Mouse (Mus musculus) mouse trophoblast stem cell (cell line): ENCODE data around the gene Fah.

Experiments used
- in situ Hi-C, 2 experiments: fragments of 300-500 bp; cut with MseI, MboI; formaldehyde crosslinking; loops; 2 replicates in 1 of 2; 3 replicates in 1 of 2; pipeline ENCODE4 v1.15.1; 2025

Fah gene

DNA sequence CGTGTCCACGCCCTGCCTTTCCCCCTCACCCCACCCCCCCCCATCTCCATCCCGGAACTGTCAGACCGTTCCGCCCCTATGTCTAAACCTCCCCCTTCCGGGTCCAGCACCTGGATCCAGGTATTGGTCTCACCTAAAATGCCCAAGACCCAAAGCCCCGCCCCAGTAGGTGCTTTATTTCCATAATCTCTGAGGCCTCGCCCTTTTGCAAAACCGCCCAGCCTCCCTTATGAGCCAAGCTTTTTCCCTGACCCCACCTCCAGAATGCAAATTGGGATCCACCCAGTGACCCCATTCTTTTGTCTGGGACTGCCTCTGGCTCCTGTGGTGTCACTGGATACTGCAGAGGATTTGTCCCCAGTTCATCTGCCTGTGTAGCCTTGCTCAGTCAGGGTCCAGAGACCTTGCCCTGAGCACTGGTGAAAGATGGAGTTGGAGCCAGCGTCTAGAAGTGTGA, at the start of gene Fah:
TSS of gene Fah (minus strand) at position 430 of the 457 bp plus-strand sequence.
- in situ Hi-C loops = no loop called here

GRCm38 (mm10) chr7:84652740-84653139, 46.2 kb upstream of the Fah start:
- in situ Hi-C loops = no loop called here

GRCm38 (mm10) chr7:84651987-84652321, 45.4 kb upstream of the Fah start:
- in situ Hi-C loops = no loop called here

- in situ Hi-C loops = no loop called here
Observed at GRCm38 (mm10) chr7:84651303-84651986, 44.9 kb upstream of the Fah start.

GRCm38 (mm10) chr7:84649016-84649415, 42.5 kb upstream of the Fah start:
- in situ Hi-C loops = no loop called here

DNA sequence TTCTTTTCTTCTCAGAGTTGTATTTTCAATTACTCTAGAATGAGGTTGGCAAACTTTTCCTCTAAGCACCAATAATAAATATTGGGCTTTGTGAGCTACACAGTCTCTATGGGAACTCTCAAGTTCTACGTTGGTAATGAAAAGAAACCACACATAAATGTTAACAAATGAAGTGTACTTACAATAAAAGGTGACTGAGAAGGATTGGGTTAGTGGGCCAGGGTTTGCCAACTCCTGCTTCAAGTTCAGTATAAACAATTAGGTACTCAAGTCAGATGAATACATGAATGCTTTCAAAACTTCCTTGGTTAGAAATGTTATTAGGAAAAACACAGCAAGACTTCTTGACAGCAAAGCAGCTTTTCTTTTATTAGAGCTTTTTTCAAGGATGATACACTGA, 39.7 kb upstream of the Fah start:
- in situ Hi-C loops = no loop called here

DNA sequence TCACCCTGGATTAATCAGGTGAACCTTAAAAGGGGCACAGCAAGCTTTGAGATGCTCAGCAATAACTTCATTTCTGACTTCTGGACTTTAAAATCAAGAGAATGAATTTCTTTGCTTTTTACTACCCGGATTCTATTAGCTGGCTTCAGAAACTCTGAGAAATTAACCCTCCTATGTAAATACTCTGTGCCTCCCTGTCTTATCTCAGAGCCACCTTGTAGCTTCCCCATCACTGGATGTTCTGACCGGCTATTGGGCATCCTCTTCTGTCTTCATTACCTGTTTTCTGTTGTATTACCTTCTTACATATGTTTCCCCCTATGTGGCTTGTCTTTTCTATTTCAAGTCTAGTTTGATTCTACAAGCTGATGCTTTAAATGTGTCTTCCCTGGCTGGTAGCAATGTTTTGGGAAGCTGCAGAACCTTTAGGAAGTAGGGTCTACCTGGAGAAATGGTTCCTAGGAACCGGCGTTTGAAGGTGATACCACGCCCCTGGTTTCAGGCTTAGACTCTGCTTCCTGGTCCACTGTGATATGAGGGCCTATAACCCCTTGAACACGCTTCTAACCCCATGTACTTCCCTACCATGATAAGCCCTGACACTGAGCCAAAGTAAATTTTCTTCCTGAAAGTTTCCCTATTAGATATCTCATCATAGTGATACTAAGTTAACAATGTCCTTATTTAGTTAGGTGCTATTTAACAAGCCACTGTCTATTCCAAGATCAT, 36.9 kb upstream of the Fah start:
- in situ Hi-C loops = no loop called here

- in situ Hi-C loops = no loop called here
Observed at GRCm38 (mm10) chr7:84642159-84642928, 35.8 kb upstream of the Fah start.

DNA sequence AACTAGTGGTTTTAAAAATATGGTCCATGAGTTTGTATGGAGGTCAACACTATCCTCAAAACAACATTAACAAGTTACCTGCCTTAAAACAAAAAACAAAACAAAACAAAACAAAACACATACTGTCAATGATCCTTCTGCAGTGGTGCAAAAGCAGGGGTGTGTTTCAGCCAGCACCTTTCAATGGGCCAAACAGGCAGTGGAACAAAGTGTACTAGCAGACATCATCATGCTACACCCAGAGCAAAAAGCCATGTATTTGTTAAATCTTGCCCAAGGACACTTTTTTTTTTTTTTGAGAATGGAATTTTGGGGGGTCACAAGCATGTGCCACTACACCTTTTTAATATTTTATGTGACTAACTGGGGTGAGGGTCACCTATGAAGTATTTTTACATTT, 30.4 kb upstream of the Fah start:
- in situ Hi-C loops = no loop called here

DNA sequence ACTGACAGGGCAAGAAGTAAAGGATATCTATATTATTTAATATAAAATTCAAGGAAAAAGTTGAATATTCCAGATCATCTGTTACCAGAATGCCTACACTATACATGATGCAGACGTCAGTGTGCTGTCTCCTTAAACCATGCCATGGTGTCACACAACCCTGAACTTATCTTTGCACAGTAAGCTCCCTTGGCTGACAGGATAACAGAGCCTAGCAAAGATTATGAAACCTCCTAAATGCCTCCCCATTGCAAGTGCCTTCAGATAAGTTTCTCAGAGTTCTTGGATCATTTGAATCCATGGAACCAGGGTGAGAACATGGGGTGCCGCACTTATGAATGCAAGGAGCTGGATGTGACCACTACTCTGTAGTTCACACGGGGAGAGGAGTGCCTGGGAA, 25.4 kb upstream of the Fah start:
- in situ Hi-C loops = no loop called here

DNA sequence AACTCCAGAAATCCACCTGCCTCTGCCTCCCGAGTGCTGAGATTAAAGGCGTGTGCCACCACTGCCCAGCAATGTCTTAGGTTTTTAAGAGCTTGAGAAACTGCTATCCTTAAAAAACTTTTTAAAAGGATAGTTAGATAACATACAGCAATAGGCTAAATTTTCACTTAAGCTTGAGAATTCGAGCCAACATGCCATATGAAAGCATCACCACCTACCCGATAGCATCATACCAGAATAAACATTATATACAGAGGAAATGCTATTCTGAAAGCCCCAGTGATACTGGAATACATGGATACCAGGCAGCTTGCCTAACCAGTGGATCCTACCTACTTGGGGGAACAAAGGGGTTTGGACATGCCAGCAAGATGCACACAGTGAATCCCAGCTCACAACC, 17.2 kb upstream of the Fah start:
- in situ Hi-C loops = no loop called here

DNA sequence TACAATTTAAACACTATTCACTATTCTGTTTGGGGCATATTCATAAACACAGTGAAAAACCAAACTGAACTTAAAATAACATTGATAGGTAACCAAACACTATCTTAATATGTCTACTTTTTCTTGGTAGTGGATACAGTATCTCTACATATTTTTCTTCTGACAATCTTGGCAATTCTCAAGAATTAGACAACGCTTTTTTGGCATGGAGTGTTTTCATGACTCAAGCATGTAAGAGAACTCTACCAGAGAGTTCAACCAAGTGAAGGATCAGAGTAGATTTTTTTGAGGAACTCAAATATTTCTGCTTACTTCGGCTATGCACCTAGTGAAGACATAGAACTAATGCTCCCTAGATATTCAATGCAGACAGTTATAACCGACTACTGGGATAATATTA, 14.4 kb upstream of the Fah start:
- in situ Hi-C loops = no loop called here

GRCm38 (mm10) chr7:84618951-84619350, 12.4 kb upstream of the Fah start:
- in situ Hi-C loops = no loop called here

- in situ Hi-C loops = no loop called here
Observed at GRCm38 (mm10) chr7:84612445-84612844, 5.9 kb upstream of the Fah start.

DNA sequence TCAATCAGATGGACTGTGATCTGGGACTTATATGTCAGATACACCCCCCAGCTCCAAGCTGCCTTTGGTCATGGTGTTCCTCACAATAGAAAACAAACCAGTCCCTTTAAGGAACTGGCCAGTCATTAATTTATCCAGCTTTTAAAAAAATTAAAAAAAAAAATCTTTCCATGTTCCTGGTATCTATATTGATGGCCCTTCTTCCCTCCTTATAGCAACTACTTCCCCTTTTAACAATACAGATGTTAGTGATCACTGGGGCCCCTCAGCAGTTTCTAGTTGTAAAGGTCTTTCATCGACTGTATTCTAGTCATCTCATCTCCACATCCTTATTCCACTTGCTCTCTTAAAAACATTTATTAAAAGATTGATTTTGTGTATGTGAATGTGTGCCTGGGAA, 5.1 kb upstream of the Fah start:
- in situ Hi-C loops = no loop called here

DNA sequence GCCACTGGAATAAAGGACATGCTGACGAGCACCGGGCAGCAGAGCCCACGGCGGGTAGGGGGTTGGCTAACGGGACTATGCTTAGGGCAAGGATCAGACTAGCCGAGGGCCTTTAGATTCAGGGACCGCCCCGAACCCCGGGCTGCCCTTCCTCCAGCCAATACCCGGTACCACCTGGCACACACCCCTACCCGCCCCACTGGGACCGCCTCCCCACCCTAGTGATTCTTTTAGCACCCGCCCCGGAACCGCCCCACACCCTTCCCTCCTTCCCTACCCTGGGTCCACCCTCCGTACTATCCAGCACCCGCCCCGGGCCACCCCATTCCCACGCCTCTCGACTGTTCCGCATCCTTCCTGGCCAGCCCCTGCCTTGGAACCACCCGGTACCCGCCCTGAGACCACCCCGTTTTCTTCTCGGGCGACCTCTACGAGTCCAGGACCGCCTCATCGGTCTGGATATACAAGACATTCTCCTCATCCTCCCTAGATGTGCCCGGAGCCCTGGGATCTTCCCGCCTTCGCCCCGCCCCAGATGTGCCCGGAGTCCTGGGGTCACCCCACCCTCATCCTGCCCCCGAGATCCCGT, 724 bp downstream of the Fah start:
- in situ Hi-C loops = no loop called here

DNA sequence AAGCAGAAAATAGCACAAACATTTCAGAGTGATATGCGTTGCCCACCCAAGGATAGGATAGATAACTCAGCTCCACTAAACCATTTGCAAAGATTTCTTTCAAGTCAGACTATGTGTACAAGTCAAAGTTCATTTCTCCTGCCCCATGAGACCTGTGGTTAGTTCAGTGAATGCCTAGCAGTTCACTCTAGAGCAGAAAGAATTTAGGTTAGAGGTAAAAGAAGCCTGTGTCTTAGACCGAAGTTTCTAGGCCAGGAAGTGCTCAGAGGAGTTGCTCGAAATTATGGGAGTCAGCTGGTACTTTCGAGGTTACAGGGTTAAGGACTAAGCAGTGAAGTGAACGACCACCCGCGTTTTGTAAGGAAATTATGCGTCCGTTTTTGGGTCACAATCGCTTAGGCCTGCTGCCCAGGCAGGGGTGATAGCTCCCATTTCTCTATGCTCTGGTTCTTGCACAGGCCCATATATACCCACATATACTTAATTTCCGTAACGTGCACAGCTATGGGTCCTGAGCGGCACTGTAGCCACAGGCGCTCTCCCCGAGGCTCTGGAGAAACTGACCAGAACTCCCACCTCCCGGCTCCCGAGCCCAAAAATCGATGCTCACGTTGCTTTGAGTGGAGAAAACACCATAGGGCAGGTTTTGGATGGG, 1.4 kb downstream of the Fah start:
- in situ Hi-C loops = no loop called here

DNA sequence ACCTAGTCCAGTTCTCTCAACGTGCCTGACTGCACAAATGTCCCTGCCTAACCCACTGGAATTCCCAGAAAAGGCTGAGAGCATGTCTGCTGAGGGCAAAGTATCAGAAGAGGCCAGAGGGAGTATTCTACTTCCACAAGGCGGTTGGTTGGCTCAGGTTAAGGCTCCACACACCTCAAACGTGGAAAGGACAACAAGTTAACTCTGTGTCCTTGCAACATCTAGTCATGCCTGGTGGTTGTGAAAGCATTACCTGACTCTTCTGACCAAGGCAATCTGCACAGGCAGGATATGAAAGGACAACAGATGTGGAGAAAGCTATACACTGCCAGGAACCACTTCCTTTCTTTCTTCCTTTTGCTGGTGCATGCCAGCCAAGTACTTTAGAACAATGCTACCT, 2.0 kb downstream of the Fah start:
- in situ Hi-C loops = no loop called here

DNA sequence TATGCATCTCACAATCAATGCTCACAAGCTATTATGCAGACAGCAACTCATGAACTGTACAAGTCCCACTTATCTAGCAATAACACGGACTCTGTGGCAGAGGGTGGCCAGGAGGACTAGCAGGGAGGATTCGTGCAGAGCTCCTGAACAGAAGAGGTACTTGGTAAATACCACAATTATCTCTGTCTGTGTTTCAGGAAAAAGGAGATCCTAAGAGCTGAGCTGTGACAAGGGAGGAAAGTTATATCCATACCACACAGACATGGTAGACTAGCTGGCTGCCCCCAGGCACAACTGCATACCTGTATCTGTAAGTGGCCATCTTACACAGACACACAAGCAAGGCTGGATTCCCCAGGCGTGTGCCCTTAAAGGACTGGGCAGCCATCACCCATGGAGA, 5.2 kb downstream of the Fah start:
- in situ Hi-C loops = no loop called here

GRCm38 (mm10) chr7:84600631-84601030, 5.9 kb downstream of the Fah start:
- in situ Hi-C loops = no loop called here

DNA sequence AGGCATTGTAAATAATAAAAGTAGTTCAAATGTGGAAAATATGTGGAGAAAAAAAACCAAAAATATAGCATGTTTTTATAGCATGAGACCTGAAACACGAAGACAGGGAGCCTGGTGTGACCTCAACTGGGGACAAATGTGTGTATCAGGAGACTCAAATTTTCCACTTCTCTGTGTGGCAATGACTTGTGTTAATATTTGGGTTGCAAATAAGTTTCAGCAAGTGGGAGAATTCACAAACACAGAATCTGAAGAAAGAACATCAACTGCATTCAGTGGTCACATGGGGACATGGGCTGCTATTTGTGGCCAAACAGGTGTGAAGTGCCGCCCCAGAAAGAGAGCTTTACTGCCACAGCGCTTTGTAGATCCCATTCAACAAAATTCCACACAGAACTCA, 9.9 kb downstream of the Fah start:
- in situ Hi-C loops = loop anchor here in 1 of 2 experiments (10.0 kb wide), 1 partner anchor 148 kb away; no protein-coding TSS in a partner anchor

DNA sequence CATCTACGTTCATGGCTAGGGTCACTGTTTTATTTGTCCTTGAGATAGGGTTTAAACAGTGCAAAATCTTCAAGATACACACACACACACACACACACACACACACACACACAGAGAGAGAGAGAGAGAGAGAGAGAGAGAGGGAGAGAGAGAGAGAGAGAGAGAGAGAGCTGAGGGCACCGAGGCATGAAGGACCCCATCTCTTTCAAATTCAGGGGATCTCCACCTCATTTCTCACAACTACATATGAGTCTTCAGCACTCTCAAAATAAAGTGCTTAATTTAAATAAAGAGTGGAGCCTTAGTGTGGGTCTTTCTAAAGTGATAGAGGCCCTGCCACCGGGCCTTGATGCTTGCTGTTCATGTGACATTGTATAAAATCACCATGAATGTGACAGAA, 10.5 kb downstream of the Fah start:
- in situ Hi-C loops = loop anchor here in 1 of 2 experiments (10.0 kb wide), 1 partner anchor 149 kb away; no protein-coding TSS in a partner anchor
